Mouse (Mus musculus) intestine, postnatal 0 days (tissue): ENCODE results near the gene Pebp1. TPM values are rescaled to one million over a fixed set of nuclear protein-coding genes. Genes with fewer than 3 reads are reported as not detected.

Experiments
- ATAC-seq: fragments of 200-750 bp; cut with Nextera tagmentation; 2 replicates; pipeline ENCODE4 v1.8.0; 2017; ENCODE audit warnings: mild to moderate bottlenecking, moderate TSS enrichment, moderate library complexity
- H3K27ac ChIP-seq: fragments of 300-500 bp; sonication (generic); 2 replicates; pipeline ENCODE4 v1.5.1; 2014; ENCODE audit warnings: mild to moderate bottlenecking, low read depth, low read length, moderate library complexity
- H3K27me3 ChIP-seq: fragments of 300-500 bp; sonication (generic); replicated peaks from 2 replicates; pipeline ENCODE4 v1.6.1; 2014; ENCODE audit warnings: low read length, mixed read lengths; ENCODE audit not compliant: control insufficient read depth, insufficient read depth
- H3K36me3 ChIP-seq: fragments of 300-500 bp; sonication (generic); 2 replicates; pipeline ENCODE4 v1.6.1; 2014; ENCODE audit warnings: mild to moderate bottlenecking, moderate library complexity; ENCODE audit not compliant: control insufficient read depth, insufficient read depth
- H3K4me1 ChIP-seq: fragments of 300-500 bp; sonication (generic); replicated peaks from 2 replicates; pipeline ENCODE4 v1.6.1; 2014; ENCODE audit warnings: antibody characterized with exemption, low read length, mixed read lengths; ENCODE audit not compliant: control insufficient read depth, insufficient read depth
- H3K4me2 ChIP-seq: fragments of 300-500 bp; sonication (generic); replicated peaks from 2 replicates; pipeline ENCODE4 v1.6.1; 2014; ENCODE audit warnings: low read depth, mild to moderate bottlenecking, moderate library complexity
- H3K4me3 ChIP-seq: fragments of 300-500 bp; sonication (generic); 2 replicates; pipeline ENCODE4 v1.5.1; 2014; ENCODE audit warnings: low read depth, low read length
- H3K9ac ChIP-seq: fragments of 300-500 bp; sonication (generic); 2 replicates; pipeline ENCODE4 v1.6.1; 2014; ENCODE audit warnings: mild to moderate bottlenecking, low read depth, low read length
- H3K9me3 ChIP-seq: fragments of 300-500 bp; sonication (generic); 2 replicates; pipeline ENCODE4 v1.6.1; 2016; ENCODE audit warnings: mixed run types; ENCODE audit not compliant: control insufficient read depth
- CTCF ChIP-seq: sonication (generic); IDR thresholded peaks from 2 replicates; pipeline ENCODE4 v1.5.1; 2016; ENCODE audit warnings: low read depth, mild to moderate bottlenecking, control low read depth, antibody characterized with exemption, moderate library complexity
- WGBS: fragments of 180-500 bp; shearing (Covaris S2); extraction: QIAGEN DNeasy Blood & Tissue Kit; methylation state at CpG from one replicate; pipeline ENCODE4 v1.1.7; 2014; 5-methylcytosine and 5-hydroxymethylcytosine counted together
- polyA plus RNA-seq: library from polyadenylated mRNA; unstranded; fragments of >200 nt; fragmentation: Nextera tagmentation; extraction: Ambion mirVana; gene quantifications from 2 replicates; pipeline ENCODE4 v1.2.1, GENCODE M21; 2015

Gene Pebp1
- polyA plus RNA-seq, 1 experiment from 2014 or later, result 267 TPM

- Histone ChIP-seq H3K4me3 (no peak overlapping the region), H3K9me3 (no peaks in the 10 kb centered on the region), H3K4me2 (no peak overlapping the region), H3K27ac (no peak overlapping the region), H3K27me3 (no peaks in the 10 kb centered on the region), H3K36me3 (peaks cover 18% of the 10 kb centered on the region; the same call in 1 of the 2 replicates), H3K9ac (no peak overlapping the region), H3K4me1 (no peaks in the 10 kb centered on the region)
- no peak for ATAC-seq
- WGBS, result 93% methylated on average over 14 of the region's 14 CpGs
- TF ChIP-seq CTCF, result no peak
These were observed 15.5 kb downstream of the Pebp1 start for GRCm38 (mm10) chr5:117271945-117272344.

- 84% methylated on average over 12 of the region's 12 CpGs for WGBS
- peaks cover 41% of the 10 kb centered on the region; the same call in 1 of the 2 replicates for H3K36me3 ChIP-seq
- H3K4me1 ChIP-seq, result no peaks in the 10 kb centered on the region
- no peak for ATAC-seq
- H3K9ac ChIP-seq, result no peak overlapping the region
- no peak overlapping the region for H3K27ac ChIP-seq
- TF ChIP-seq CTCF, result no peak
- H3K4me3 ChIP-seq, result no peak overlapping the region
- no peak overlapping the region for H3K4me2 ChIP-seq
- no peaks in the 10 kb centered on the region for H3K9me3 ChIP-seq
- no peaks in the 10 kb centered on the region for H3K27me3 ChIP-seq
These were observed 18.0 kb downstream of the Pebp1 start for GRCm38 (mm10) chr5:117269395-117269794.

- Histone ChIP-seq H3K9ac (no peak overlapping the region), H3K4me1 (no peaks in the 10 kb centered on the region), H3K4me2 (no peak overlapping the region), H3K27me3 (no peaks in the 10 kb centered on the region), H3K4me3 (no peak overlapping the region), H3K27ac (no peak overlapping the region), H3K9me3 (no peaks in the 10 kb centered on the region), H3K36me3 (peaks cover 44% of the 10 kb centered on the region)
- TF ChIP-seq CTCF, result no peak
- ATAC-seq, result no peak
- 53% methylated on average over 5 of the region's 5 CpGs for WGBS
These were observed 18.7 kb downstream of the Pebp1 start for GRCm38 (mm10) chr5:117268749-117269148.

GRCm38 (mm10) chr5:117267913-117268312, 19.5 kb downstream of the Pebp1 start:
- H3K9ac ChIP-seq, result no peak overlapping the region
- no peaks in the 10 kb centered on the region for H3K4me1 ChIP-seq
- no peak overlapping the region for H3K4me2 ChIP-seq
- no peak for TF ChIP-seq CTCF
- no peaks in the 10 kb centered on the region for H3K27me3 ChIP-seq
- 80% methylated on average over 14 of the region's 14 CpGs for WGBS
- H3K36me3 ChIP-seq, result peaks cover 50% of the 10 kb centered on the region
- no peak overlapping the region for H3K27ac ChIP-seq
- H3K4me3 ChIP-seq, result no peak overlapping the region
- no peaks in the 10 kb centered on the region for H3K9me3 ChIP-seq
- no peak for ATAC-seq

- ATAC-seq, result no peak
- TF ChIP-seq CTCF, result peak; percentile 34; the same call in 1 of the 2 replicates
- Histone ChIP-seq H3K27ac (no peak overlapping the region), H3K36me3 (peaks cover 65% of the 10 kb centered on the region), H3K9ac (no peak overlapping the region), H3K4me2 (no peak overlapping the region), H3K9me3 (no peaks in the 10 kb centered on the region), H3K27me3 (no peaks in the 10 kb centered on the region), H3K4me1 (no peaks in the 10 kb centered on the region), H3K4me3 (no peak overlapping the region)
- 57% methylated on average over 5 of the region's 5 CpGs for WGBS
These were observed 22.7 kb downstream of the Pebp1 start for GRCm38 (mm10) chr5:117264701-117265100.

- H3K4me2 ChIP-seq, result no peak overlapping the region
- peaks cover 76% of the 10 kb centered on the region for H3K36me3 ChIP-seq
- no peak overlapping the region for H3K27ac ChIP-seq
- no peaks in the 10 kb centered on the region for H3K27me3 ChIP-seq
- H3K9ac ChIP-seq, result no peak overlapping the region
- H3K9me3 ChIP-seq, result no peaks in the 10 kb centered on the region
- WGBS, result 85% methylated on average over 21 of the region's 21 CpGs
- no peak overlapping the region for H3K4me3 ChIP-seq
- no peaks in the 10 kb centered on the region for H3K4me1 ChIP-seq
- no peak for TF ChIP-seq CTCF
- peak; percentile 26 for ATAC-seq
These were observed 23.9 kb downstream of the Pebp1 start for GRCm38 (mm10) chr5:117263566-117263965.

- no peak overlapping the region for H3K27ac ChIP-seq
- 70% methylated on average over 15 of the region's 15 CpGs for WGBS
- H3K4me2 ChIP-seq, result no peak overlapping the region
- no peaks in the 10 kb centered on the region for H3K27me3 ChIP-seq
- peaks cover 91% of the 10 kb centered on the region for H3K36me3 ChIP-seq
- no peaks in the 10 kb centered on the region for H3K4me1 ChIP-seq
- H3K9me3 ChIP-seq, result no peaks in the 10 kb centered on the region
- H3K4me3 ChIP-seq, result no peak overlapping the region
- H3K9ac ChIP-seq, result no peak overlapping the region
- no peak for TF ChIP-seq CTCF
- ATAC-seq, result no peak
These were observed 29.1 kb downstream of the Pebp1 start for GRCm38 (mm10) chr5:117258276-117258675.
